Mouse (Mus musculus): Measurements from ENCODE around the gene Olfr1388.
"Not testable (repeated sequence)": the region's sequence is repeated elsewhere in the genome, so short reads cannot be mapped to it uniquely, and the experiment has no call there.

The Olfr1388 gene

GRCm38 (mm10) chr11:49436411-49436810 is at the start of gene Olfr1388:
Olfr1388 (plus strand) TSS chr11:49436624.
- no peak for DNase-seq

DNA sequence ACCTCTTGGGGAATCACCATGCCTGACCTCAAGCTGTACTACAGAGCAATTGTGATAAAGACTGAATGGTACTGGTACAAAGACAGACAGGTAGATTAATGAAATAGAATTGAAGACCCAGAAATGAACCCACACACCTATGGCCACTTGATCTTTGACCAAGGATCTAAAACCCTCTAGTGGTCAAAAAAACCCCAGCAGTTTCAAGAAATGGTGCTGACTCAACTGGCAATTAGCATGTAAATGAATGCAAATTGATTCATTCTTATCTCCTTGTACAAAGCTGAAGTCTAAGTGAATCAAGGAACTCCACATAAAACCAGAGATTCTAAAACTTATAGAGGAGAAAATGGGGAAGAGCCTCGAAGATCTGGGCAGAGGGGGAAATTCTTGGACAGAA is 43.7 kb upstream of the Olfr1388 start:
- DNase-seq, result not testable (repeated sequence)

DNA sequence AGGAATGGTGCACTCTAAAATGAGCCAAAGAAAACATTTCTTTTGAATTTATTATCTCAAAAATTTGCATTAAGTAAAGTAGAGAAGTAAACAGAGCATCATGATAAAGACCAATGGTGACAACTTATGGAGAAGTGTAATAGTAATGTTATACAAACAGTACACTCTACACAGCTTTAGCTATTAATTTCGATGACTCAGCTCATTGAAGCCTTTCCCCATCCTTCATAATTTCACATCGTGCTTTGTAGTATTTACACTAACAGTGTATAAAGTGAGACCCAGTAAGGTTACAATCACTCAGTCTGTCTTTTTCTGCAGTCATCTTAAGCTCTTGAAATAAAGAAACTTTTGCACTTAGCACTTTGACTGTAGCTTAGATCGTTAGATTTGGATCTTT is 29.6 kb upstream of the Olfr1388 start:
- no peak for DNase-seq

DNA sequence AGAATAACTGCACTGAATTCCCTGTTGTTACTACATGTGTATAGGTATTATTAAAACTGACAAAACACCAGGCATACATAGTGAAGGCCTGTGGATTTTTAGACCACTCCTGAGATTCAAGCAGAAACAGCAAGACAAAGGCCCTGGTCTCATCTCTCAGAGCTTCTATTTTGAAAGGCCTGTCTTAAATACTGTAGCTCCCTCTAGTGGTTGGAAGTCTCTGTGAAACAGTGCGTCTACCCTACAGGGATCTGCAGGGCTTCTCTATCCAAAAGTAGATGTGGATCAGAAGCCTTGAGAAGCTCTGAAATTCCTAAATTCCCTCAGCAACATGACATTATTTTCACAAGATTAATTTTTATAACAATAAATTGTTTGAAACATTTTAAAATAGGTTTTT is 25.9 kb upstream of the Olfr1388 start:
- no peak for DNase-seq

DNA sequence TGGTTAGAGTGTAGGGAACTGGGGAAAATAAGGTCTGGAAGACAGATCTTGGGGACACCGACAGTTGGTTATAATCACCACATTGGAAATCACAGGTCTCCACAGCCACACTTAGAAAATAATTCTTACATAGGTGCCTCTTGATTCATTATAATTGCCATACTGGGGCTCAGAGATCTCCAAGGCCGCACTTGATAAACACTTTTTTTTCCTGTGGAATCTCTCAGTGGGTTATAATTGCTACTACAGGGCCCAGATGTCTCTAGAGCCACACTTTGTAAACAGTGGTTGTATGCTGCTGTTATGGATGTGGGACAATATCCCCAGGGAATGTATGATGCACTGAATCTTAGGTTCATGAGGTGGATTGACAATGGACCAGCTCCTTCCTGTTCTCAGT is 13.7 kb upstream of the Olfr1388 start, which contains the start of gene Olfr1389:
Gene Olfr1389, plus strand, starts transcription at position 301 of the 400 bp plus-strand sequence.
- no peak for DNase-seq

GRCm38 (mm10) chr11:49425257-49425927 is 11.0 kb upstream of the Olfr1388 start:
- no peak for DNase-seq

- no peak for DNase-seq
Measured at GRCm38 (mm10) chr11:49429641-49430040, 6.8 kb upstream of the Olfr1388 start.

GRCm38 (mm10) chr11:49455043-49455442 is 18.6 kb downstream of the Olfr1388 start, which contains the start of gene Olfr1387:
Olfr1387 (plus strand) TSS chr11:49455343.
- DNase-seq, result no peak

- not testable (repeated sequence) for DNase-seq
Measured at GRCm38 (mm10) chr11:49464746-49465145, 28.3 kb downstream of the Olfr1388 start, which contains the start of gene Olfr1386. Olfr1386 (plus strand) TSS chr11:49465046.

GRCm38 (mm10) chr11:49485973-49486372 is 49.5 kb downstream of the Olfr1388 start:
- DNase-seq, result no peak

- not testable (repeated sequence) for DNase-seq
Measured at GRCm38 (mm10) chr11:49488770-49489169, 52.3 kb downstream of the Olfr1388 start, which contains the start of gene Olfr1385. Olfr1385 (plus strand) TSS chr11:49489070.
